Mouse (Mus musculus) embryonic facial prominence, embryonic 15.5 days (tissue): Measurements from ENCODE around the gene Camkmt. TPM values are rescaled to one million over a fixed set of nuclear protein-coding genes. Genes with fewer than 3 reads are reported as not detected.

Source experiments
- ATAC-seq: fragments of 200-750 bp; cut with Nextera tagmentation; 2 replicates; pipeline ENCODE4 v1.8.0; 2017; ENCODE audit warnings: low read depth, moderate TSS enrichment; ENCODE audit not compliant: insufficient number of reproducible peaks, low FRiP score, low TSS enrichment
- H3K27ac ChIP-seq: fragments of 300-500 bp; sonication (generic); replicated peaks from 2 replicates; pipeline ENCODE4 v1.5.1; 2015; ENCODE audit warnings: mild to moderate bottlenecking, inconsistent platforms
- H3K27me3 ChIP-seq: fragments of 300-500 bp; sonication (generic); 2 replicates; pipeline ENCODE4 v1.6.1; 2015; ENCODE audit warnings: inconsistent platforms
- H3K36me3 ChIP-seq: fragments of 300-500 bp; sonication (generic); 2 replicates; pipeline ENCODE4 v1.6.1; 2015; ENCODE audit warnings: mild to moderate bottlenecking, inconsistent platforms
- H3K4me1 ChIP-seq: fragments of 300-500 bp; sonication (generic); 2 replicates; pipeline ENCODE4 v1.6.1; 2015; ENCODE audit warnings: inconsistent platforms
- H3K4me2 ChIP-seq: fragments of 300-500 bp; sonication (generic); replicated peaks from 2 replicates; pipeline ENCODE4 v1.6.1; 2015; ENCODE audit warnings: mild to moderate bottlenecking, inconsistent platforms
- H3K4me3 ChIP-seq: fragments of 300-500 bp; sonication (generic); replicated peaks from 2 replicates; pipeline ENCODE4 v1.5.1; 2015; ENCODE audit warnings: mild to moderate bottlenecking, inconsistent platforms
- H3K9ac ChIP-seq: fragments of 300-500 bp; sonication (generic); 2 replicates; pipeline ENCODE4 v1.6.1; 2015; ENCODE audit warnings: inconsistent platforms
- H3K9me3 ChIP-seq: fragments of 300-500 bp; sonication (generic); replicated peaks from 2 replicates; pipeline ENCODE4 v1.6.1; 2016; ENCODE audit warnings: inconsistent platforms
- WGBS: fragments of 180-500 bp; shearing (Covaris S2); methylation state at CpG from one replicate; pipeline ENCODE4 v1.1.7; 2015; 5-methylcytosine and 5-hydroxymethylcytosine counted together
- polyA plus RNA-seq: library from polyadenylated mRNA; unstranded; fragments of >200 nt; fragmentation: Nextera tagmentation; extraction: Ambion mirVana; gene quantifications from 2 replicates; pipeline ENCODE4 v1.2.1, GENCODE M21; 2015

Camkmt gene
- polyA plus RNA-seq, 1 experiment from 2014 or later, result 12.8 TPM

DNA sequence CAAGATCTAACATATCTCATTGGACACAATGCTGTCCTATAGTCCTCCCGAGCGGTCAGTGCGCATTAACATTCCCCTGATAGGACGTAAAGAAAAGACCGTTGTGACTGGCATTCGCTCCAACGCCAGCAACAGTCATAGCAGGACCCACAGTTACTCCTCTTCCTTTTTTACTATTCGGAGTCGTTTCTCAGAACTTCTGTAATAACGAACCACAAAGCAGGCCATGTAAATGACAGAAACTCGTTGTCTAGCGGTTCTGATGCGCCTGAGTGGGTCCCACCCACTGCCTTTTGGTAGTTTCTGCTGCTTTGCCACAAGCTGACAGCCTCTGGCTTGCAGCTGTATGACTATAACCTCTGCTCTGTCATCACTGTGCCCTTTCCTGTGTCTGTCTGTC lies 253.1 kb downstream of the Camkmt start:
- Histone ChIP-seq H3K9ac (no peak overlapping the region), H3K4me3 (no peak overlapping the region), H3K27ac (no peak overlapping the region), H3K4me1 (no peaks in the 10 kb centered on the region), H3K9me3 (no peaks in the 10 kb centered on the region), H3K27me3 (no peaks in the 10 kb centered on the region), H3K4me2 (no peak overlapping the region), H3K36me3 (no peaks in the 10 kb centered on the region)
- ATAC-seq, result no peak
- 88% methylated on average over 13 of the region's 13 CpGs for WGBS

DNA sequence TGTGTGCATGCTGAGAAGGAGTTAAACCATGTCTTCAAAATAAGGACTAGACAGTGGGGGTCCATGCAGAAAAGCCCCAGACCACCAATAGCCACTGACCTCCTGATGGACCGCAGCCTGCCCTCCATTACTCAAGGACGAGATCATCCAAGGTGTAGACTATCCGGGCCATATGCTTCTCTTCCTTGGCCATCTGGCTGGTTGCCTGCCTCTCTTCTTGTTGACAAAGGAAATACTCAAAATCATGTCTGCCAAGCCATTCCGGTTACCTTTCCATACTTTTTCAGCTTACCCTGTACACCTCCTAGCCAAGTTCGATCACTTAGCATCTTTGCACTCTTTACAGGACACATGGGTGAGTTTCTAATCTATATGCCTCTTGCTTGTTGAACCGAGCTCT lies 256.3 kb downstream of the Camkmt start:
- Histone ChIP-seq H3K4me3 (no peak overlapping the region), H3K9ac (no peak overlapping the region), H3K27me3 (no peaks in the 10 kb centered on the region), H3K4me2 (no peak overlapping the region), H3K9me3 (no peaks in the 10 kb centered on the region), H3K4me1 (no peaks in the 10 kb centered on the region), H3K27ac (no peak overlapping the region), H3K36me3 (no peaks in the 10 kb centered on the region)
- WGBS, result 88% methylated on average over 6 of the region's 6 CpGs
- no peak for ATAC-seq

DNA sequence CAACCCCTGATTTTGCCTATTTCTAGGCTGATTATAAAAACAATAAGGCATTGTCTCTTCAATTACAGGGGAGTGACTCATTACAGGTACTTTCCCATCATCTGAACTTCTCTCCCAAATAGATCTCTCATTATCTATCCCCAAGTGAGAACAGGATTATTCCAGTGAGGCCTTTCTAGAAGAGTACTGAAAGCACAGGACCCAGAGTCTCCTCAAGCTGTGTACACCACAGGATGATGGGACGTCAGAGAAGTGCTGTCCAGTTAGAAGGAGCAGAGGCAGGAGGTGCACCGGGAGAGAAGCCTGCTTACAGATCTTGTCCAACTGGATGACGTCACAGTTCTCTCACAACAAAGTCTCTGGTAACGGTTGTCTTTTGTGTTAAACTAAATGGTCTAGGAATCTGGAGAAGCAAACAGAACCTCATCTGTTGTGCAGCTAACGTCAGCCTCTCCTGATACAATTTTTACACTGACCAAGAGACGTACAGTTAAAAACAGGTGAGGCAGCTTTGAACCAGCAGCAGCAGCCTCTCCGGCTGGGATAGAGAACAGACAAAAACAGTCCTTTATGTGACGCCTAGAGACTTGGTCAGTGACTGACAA lies 259.1 kb downstream of the Camkmt start:
- Histone ChIP-seq H3K27me3 (no peaks in the 10 kb centered on the region), H3K9me3 (no peaks in the 10 kb centered on the region), H3K4me1 (no peaks in the 10 kb centered on the region), H3K27ac (no peak overlapping the region), H3K36me3 (no peaks in the 10 kb centered on the region), H3K9ac (no peak overlapping the region), H3K4me3 (no peak overlapping the region), H3K4me2 (no peak overlapping the region)
- no peak for ATAC-seq
- WGBS, result 52% methylated on average over 8 of the region's 8 CpGs

DNA sequence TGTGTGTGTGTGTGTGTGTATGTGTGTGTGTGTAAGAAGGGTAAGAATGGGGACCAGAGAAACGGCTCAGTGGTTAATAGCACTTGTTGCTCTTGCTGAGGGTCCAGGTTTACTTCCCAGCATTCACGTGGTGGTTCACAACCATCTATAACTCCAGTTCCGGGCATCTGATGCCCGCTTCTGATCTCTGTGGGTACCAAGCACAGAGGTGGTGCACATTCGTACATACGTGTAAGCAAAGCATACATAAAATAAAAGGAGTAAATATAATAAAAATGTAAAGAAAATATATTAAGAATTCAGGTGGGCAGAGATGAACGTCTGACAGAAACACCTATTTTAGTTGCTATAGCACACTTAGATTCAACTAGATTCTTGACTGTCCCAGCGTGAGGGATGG lies 260.9 kb downstream of the Camkmt start:
- H3K9me3 ChIP-seq, result no peaks in the 10 kb centered on the region
- H3K4me3 ChIP-seq, result no peak overlapping the region
- H3K36me3 ChIP-seq, result no peaks in the 10 kb centered on the region
- no peaks in the 10 kb centered on the region for H3K27me3 ChIP-seq
- no peak overlapping the region for H3K9ac ChIP-seq
- WGBS, result 88% methylated on average over 8 of the region's 8 CpGs
- no peak overlapping the region for H3K4me2 ChIP-seq
- H3K27ac ChIP-seq, result no peak overlapping the region
- ATAC-seq, result no peak
- H3K4me1 ChIP-seq, result no peaks in the 10 kb centered on the region

DNA sequence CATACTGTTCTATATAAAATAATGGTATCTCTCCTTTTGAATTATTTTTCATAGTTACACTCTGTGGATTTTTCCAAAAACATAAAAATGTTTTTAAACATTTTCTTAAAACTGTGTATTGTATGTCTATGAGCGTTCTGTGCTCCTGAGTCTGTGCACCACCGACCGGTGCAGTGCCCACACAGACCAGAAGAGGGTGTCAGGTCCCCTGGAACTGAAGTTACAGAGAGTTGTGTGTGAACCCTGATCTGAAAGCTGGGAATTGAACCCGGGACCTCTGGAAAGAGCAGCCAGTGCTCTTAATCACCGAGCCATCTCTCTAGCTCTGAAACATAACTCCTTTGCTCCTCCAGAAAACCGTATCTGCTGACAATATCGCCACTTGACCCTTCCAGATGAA lies 262.4 kb downstream of the Camkmt start:
- H3K27me3 ChIP-seq, result no peaks in the 10 kb centered on the region
- no peaks in the 10 kb centered on the region for H3K9me3 ChIP-seq
- H3K4me1 ChIP-seq, result no peaks in the 10 kb centered on the region
- H3K36me3 ChIP-seq, result no peaks in the 10 kb centered on the region
- H3K4me2 ChIP-seq, result no peak overlapping the region
- no peak overlapping the region for H3K9ac ChIP-seq
- no peak for ATAC-seq
- 82% methylated on average over 7 of the region's 7 CpGs for WGBS
- H3K4me3 ChIP-seq, result no peak overlapping the region
- H3K27ac ChIP-seq, result no peak overlapping the region

DNA sequence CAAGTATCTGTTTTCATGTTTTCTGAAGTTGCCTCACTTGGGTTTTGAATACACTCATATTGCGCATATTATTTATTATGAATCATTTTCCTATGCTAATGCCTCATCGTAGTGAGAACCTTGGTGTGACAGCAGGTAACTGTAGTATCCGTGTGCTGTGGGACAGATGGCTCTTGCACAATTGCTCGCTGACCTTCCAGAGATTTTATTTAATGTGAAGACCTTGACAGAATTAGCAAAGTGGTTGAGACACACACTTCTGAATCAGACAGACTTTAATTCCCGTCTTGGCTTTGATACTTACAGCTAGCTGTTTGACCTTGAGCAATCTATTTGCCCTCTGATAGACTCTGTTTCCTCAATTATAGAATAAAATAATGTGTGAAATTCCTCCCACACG lies 262.8 kb downstream of the Camkmt start:
- H3K27ac ChIP-seq, result no peak overlapping the region
- H3K36me3 ChIP-seq, result no peaks in the 10 kb centered on the region
- ATAC-seq, result no peak
- H3K4me1 ChIP-seq, result no peaks in the 10 kb centered on the region
- H3K9ac ChIP-seq, result no peak overlapping the region
- no peaks in the 10 kb centered on the region for H3K27me3 ChIP-seq
- no peak overlapping the region for H3K4me2 ChIP-seq
- H3K9me3 ChIP-seq, result no peaks in the 10 kb centered on the region
- WGBS, result 83% methylated on average over 6 of the region's 6 CpGs
- H3K4me3 ChIP-seq, result no peak overlapping the region

DNA sequence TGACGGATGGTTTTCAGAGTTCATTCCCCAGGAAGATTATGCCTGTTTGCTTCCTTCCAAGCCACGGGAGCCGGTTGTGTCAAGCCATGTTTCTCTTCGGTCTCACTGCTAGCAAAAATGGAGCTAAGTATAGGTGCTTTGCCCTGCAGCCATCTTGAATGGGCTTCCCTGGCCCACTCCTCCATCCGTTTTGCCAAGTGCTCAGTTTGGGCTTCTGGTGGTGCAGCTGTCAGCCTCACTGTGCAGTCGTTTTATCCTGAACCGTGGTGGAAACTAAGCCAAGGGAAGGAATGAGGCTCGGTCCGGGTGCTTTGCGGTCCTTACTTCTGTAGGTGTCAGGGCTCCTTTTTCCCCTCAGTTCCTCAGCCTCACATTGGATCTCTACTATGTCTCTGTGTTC lies 263.3 kb downstream of the Camkmt start:
- no peak overlapping the region for H3K4me2 ChIP-seq
- H3K9ac ChIP-seq, result no peak overlapping the region
- no peaks in the 10 kb centered on the region for H3K27me3 ChIP-seq
- no peak overlapping the region for H3K27ac ChIP-seq
- no peaks in the 10 kb centered on the region for H3K9me3 ChIP-seq
- H3K36me3 ChIP-seq, result no peaks in the 10 kb centered on the region
- no peak overlapping the region for H3K4me3 ChIP-seq
- no peak for ATAC-seq
- no peaks in the 10 kb centered on the region for H3K4me1 ChIP-seq
- 75% methylated on average over 10 of the region's 10 CpGs for WGBS

DNA sequence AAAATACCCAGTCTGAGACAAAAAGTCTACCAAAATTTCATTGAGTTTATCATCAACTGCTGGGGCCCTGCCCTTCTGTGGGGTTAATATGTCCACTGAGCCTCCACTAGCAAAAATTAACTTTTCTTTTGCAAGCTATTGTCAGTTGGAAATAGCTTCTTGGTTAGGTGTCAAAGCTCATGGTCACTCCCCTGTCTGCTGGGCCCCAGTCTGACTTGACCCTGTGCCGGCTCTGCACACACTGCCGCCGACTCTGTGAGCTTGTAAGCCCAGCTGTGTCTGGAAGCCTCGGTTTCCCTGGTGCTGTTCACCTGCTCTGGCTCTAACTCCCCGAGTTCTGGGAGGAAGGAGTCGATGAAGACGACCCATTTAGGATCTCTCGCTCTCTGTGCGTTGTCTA lies 265.0 kb downstream of the Camkmt start:
- ATAC-seq, result no peak
- Histone ChIP-seq H3K9ac (no peak overlapping the region), H3K4me2 (no peak overlapping the region), H3K27ac (no peak overlapping the region), H3K4me1 (no peaks in the 10 kb centered on the region), H3K27me3 (no peaks in the 10 kb centered on the region), H3K9me3 (no peaks in the 10 kb centered on the region), H3K4me3 (no peak overlapping the region), H3K36me3 (no peaks in the 10 kb centered on the region)
- 85% methylated on average over 9 of the region's 9 CpGs for WGBS

DNA sequence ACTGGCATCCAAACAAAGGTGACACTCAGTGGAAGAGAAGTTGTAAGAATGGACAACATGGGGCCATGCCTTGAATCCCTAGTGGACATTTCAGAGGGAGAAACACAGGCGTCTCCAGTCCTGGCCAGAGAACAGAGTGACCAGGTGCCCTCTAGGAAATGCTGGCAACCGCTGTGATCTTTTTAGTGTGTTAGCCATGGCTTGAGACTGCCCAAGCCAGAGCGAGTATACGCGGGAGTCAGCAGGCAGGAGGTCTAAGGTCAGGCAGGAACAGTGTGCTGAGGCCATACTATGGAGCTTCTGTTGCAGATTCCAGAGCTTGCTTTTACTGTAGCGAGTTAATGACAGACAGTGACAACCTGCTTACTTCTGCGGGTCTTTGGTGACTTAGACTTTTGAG lies 270.7 kb downstream of the Camkmt start:
- H3K4me3 ChIP-seq, result no peak overlapping the region
- 74% methylated on average over 7 of the region's 7 CpGs for WGBS
- no peaks in the 10 kb centered on the region for H3K27me3 ChIP-seq
- no peaks in the 10 kb centered on the region for H3K4me1 ChIP-seq
- no peak overlapping the region for H3K4me2 ChIP-seq
- no peak overlapping the region for H3K27ac ChIP-seq
- H3K36me3 ChIP-seq, result no peaks in the 10 kb centered on the region
- H3K9ac ChIP-seq, result no peak overlapping the region
- no peak for ATAC-seq
- H3K9me3 ChIP-seq, result no peaks in the 10 kb centered on the region

DNA sequence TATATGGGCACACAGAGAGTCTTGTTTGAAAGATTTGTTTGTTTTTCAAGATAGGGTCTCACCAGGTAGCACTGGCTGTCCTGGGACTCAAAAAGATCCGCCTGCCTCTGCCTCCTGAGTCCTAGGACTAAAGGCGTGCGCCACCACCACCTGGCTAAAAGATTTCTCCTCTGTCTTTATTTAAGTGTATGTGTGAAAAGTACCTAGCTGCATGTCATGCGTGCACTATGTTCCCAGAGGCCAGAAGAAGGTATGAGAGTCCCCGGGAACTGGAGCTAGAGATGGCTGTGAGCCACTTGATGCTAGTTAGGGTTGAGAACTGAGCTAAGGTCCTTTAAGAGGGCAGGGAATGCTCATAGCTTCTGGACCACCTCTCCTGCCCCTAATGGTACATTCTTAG lies 277.0 kb downstream of the Camkmt start:
- H3K9ac ChIP-seq, result no peak overlapping the region
- no peaks in the 10 kb centered on the region for H3K27me3 ChIP-seq
- H3K4me2 ChIP-seq, result no peak overlapping the region
- no peaks in the 10 kb centered on the region for H3K36me3 ChIP-seq
- no peak overlapping the region for H3K4me3 ChIP-seq
- H3K4me1 ChIP-seq, result no peaks in the 10 kb centered on the region
- H3K9me3 ChIP-seq, result no peaks in the 10 kb centered on the region
- no peak overlapping the region for H3K27ac ChIP-seq
- WGBS, result 90% methylated on average over 5 of the region's 5 CpGs
- ATAC-seq, result no peak

DNA sequence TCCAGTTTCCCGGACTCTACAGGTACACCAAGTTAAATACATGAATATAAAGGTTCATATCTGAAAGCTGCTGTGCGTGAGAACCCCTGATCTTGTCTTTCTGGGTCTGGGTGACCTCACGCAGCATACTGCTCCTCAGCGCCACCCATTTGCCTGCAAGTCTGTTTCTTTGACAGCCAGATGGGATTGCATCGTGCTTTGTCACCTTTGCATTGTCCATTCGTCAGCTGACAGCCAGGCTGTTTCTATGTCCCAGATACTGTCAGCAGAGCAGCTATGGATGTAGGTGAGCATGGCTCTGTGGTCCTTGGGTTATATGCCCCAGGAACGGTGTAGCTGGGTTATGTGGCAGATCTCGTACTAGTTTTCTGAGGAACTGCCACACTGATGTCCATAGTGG lies 278.4 kb downstream of the Camkmt start:
- H3K4me1 ChIP-seq, result no peaks in the 10 kb centered on the region
- H3K27me3 ChIP-seq, result no peaks in the 10 kb centered on the region
- H3K9me3 ChIP-seq, result no peaks in the 10 kb centered on the region
- H3K4me2 ChIP-seq, result no peak overlapping the region
- 70% methylated on average over 8 of the region's 8 CpGs for WGBS
- no peak for ATAC-seq
- no peak overlapping the region for H3K4me3 ChIP-seq
- no peak overlapping the region for H3K9ac ChIP-seq
- no peaks in the 10 kb centered on the region for H3K36me3 ChIP-seq
- H3K27ac ChIP-seq, result no peak overlapping the region

DNA sequence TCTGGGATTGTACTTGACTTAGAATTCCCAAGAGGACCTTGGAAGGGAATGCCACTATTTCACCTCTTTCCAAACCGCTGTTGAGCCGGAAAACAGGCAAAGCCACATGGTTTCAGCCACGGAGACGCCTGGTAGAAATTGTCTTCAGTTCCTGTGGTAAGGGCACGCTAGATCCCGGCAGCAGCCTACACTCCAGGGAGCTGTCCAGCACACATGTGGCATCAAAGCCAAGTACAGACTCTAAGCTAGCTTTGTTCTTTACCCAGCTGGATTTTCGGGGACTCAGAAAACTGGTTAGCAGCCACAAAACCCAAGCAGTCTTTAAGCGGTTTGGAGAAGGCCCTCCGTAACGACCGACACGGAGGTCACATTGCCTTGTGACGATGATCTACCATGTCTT lies 281.7 kb downstream of the Camkmt start:
- WGBS, result 36% methylated on average over 13 of the region's 13 CpGs
- no peak for ATAC-seq
- H3K4me3 ChIP-seq, result no peak overlapping the region
- peaks cover 16% of the 10 kb centered on the region for H3K4me1 ChIP-seq
- no peaks in the 10 kb centered on the region for H3K36me3 ChIP-seq
- no peaks in the 10 kb centered on the region for H3K27me3 ChIP-seq
- no peaks in the 10 kb centered on the region for H3K9me3 ChIP-seq
- no peak overlapping the region for H3K4me2 ChIP-seq
- H3K27ac ChIP-seq, result no peak overlapping the region
- H3K9ac ChIP-seq, result no peak overlapping the region
